Mouse (Mus musculus) MEL (cell line): ENCODE data around the gene Zfp985. TPM values are rescaled to one million over a fixed set of nuclear protein-coding genes. Genes with fewer than 3 reads are reported as not detected.
A peak's percentile ranks its signal among the peaks of the same experiment; 100 is the strongest.
"Not testable (repeated sequence)": the region's sequence is repeated elsewhere in the genome, so short reads cannot be mapped to it uniquely, and the experiment has no call there.

Experiments used
- DNase-seq: peaks from one replicate; pipeline ENCODE4 v3.0.0; 2011; ENCODE audit warnings: low read depth, low spot score
- H3K27ac ChIP-seq: 2 replicates; pipeline ENCODE4 v1.5.1; 2012; ENCODE audit warnings: low read depth, mild to moderate bottlenecking, control low read depth, low read length, moderate library complexity; ENCODE audit not compliant: control insufficient read depth
- H3K27me3 ChIP-seq, 2 experiments: fragments of 150-350 bp in 1 of 2; sonication (generic) in 1 of 2; 2 replicates each; pipeline ENCODE4 v1.6.1; 2012; ENCODE audit warnings: low read length in 2 of 2, mild to moderate bottlenecking in 2 of 2, improper control_type of control experiment in 1 of 2, moderate library complexity in 1 of 2; ENCODE audit not compliant: insufficient read depth in 2 of 2, control insufficient read depth in 1 of 2
- H3K36me3 ChIP-seq, 2 experiments: 2 replicates each; pipeline ENCODE4 v1.6.1; 2012 to 2014; ENCODE audit warnings: low read length in 2 of 2, improper control_type of control experiment in 1 of 2, inconsistent platforms in 1 of 2, mild to moderate bottlenecking in 1 of 2; ENCODE audit not compliant: insufficient read depth in 2 of 2, control insufficient read depth in 1 of 2
- H3K4me1 ChIP-seq, 2 experiments: fragments of 150-350 bp in 1 of 2; sonication (generic) in 1 of 2; 2 replicates each; pipeline ENCODE4 v1.6.1; 2012; ENCODE audit warnings: low read length in 2 of 2, improper control_type of control experiment in 1 of 2, mild to moderate bottlenecking in 1 of 2; ENCODE audit not compliant: insufficient read depth in 2 of 2, control insufficient read depth in 1 of 2
- H3K4me3 ChIP-seq, 2 experiments: fragments of 150-350 bp in 1 of 2; sonication (generic) in 1 of 2; 2 replicates each; pipeline ENCODE4 v1.5.1; 2012; ENCODE audit warnings: low read depth in 2 of 2, low read length in 2 of 2, mild to moderate bottlenecking in 2 of 2, moderate library complexity in 2 of 2, control low read depth in 1 of 2, improper control_type of control experiment in 1 of 2; ENCODE audit not compliant: control insufficient read depth in 1 of 2, insufficient read depth in 1 of 2
- H3K79me2 ChIP-seq: 2 replicates; pipeline ENCODE4 v1.6.1; 2012; ENCODE audit warnings: mild to moderate bottlenecking, low read length, moderate library complexity; ENCODE audit not compliant: control insufficient read depth, poor library complexity, insufficient read depth
- H3K9ac ChIP-seq: 2 replicates; pipeline ENCODE4 v1.6.1; 2012; ENCODE audit warnings: low read depth, mild to moderate bottlenecking, control low read depth, low read length, moderate library complexity; ENCODE audit not compliant: control insufficient read depth, poor library complexity, severe bottlenecking
- H3K9me3 ChIP-seq: fragments of 150-350 bp; sonication (generic); replicated peaks from 2 replicates; pipeline ENCODE4 v1.6.1; 2012; ENCODE audit warnings: mild to moderate bottlenecking, low read length, improper control_type of control experiment, moderate library complexity; ENCODE audit not compliant: insufficient read depth
- BHLHE40 ChIP-seq: IDR thresholded peaks from 2 replicates; pipeline ENCODE4 v1.6.1; 2012; ENCODE audit warnings: low read depth, mild to moderate bottlenecking, inconsistent platforms, low read length, improper control_type of control experiment, borderline replicate concordance
- CHD2 ChIP-seq: IDR thresholded peaks from 2 replicates; pipeline ENCODE4 v1.6.1; 2011; ENCODE audit warnings: low read length, improper control_type of control experiment
- CTCF ChIP-seq, 3 experiments: IDR thresholded peaks in 2 of 3; conservative IDR thresholded peaks in 1 of 3; 2 replicates each; pipeline ENCODE4 v1.5.1; 2011 to 2012; ENCODE audit warnings: low read length in 3 of 3, low read depth in 2 of 3, mild to moderate bottlenecking in 2 of 3, improper control_type of control experiment in 1 of 3, inconsistent platforms in 1 of 3, mixed read lengths in 1 of 3, moderate library complexity in 1 of 3; ENCODE audit not compliant: control insufficient read depth in 1 of 3, insufficient read depth in 1 of 3, poor library complexity in 1 of 3, severe bottlenecking in 1 of 3
- E2F4 ChIP-seq: IDR thresholded peaks from 2 replicates; pipeline ENCODE4 v1.6.1; 2011; ENCODE audit warnings: low read depth, low read length, improper control_type of control experiment, borderline replicate concordance
- GATA1 ChIP-seq: IDR thresholded peaks from 2 replicates; pipeline ENCODE4 v1.6.1; 2011; ENCODE audit warnings: low read depth, low read length, improper control_type of control experiment
- JUND ChIP-seq: IDR thresholded peaks from 2 replicates; pipeline ENCODE4 v1.6.1; 2011; ENCODE audit warnings: low read depth, mild to moderate bottlenecking, improper control_type of control experiment, low read length
- KAT2A ChIP-seq: conservative IDR thresholded peaks from 2 replicates; pipeline ENCODE4 v1.6.1; 2012; ENCODE audit warnings: low read depth, low read length, improper control_type of control experiment, inconsistent platforms
- MAFK ChIP-seq: IDR thresholded peaks from 2 replicates; pipeline ENCODE4 v1.6.1; 2011; ENCODE audit warnings: low read depth, mild to moderate bottlenecking, low read length, improper control_type of control experiment, borderline replicate concordance
- MAZ ChIP-seq: IDR thresholded peaks from 2 replicates; pipeline ENCODE4 v1.6.1; 2012; ENCODE audit warnings: low read depth, mild to moderate bottlenecking, inconsistent platforms, low read length, improper control_type of control experiment
- MEF2A ChIP-seq: IDR thresholded peaks from 2 replicates; pipeline ENCODE4 v1.6.1; 2014; ENCODE audit warnings: low read depth, mild to moderate bottlenecking, inconsistent platforms, low read length, improper control_type of control experiment; ENCODE audit not compliant: poor library complexity, insufficient replicate concordance, severe bottlenecking; ENCODE audit errors: extremely low read depth
- MYB ChIP-seq: IDR thresholded peaks from 2 replicates; pipeline ENCODE4 v1.6.1; 2011; ENCODE audit warnings: mild to moderate bottlenecking, low read depth, low read length, improper control_type of control experiment
- NELFE ChIP-seq: IDR thresholded peaks from 2 replicates; pipeline ENCODE4 v1.6.1; 2011; ENCODE audit warnings: low read depth, low read length, improper control_type of control experiment
- POLR2A ChIP-seq, 2 experiments: IDR thresholded peaks; 2 replicates each; pipeline ENCODE4 v1.6.1; 2011 to 2012; ENCODE audit warnings: low read length in 2 of 2, mild to moderate bottlenecking in 2 of 2, control low read depth in 1 of 2, improper control_type of control experiment in 1 of 2, low read depth in 1 of 2, moderate library complexity in 1 of 2; ENCODE audit not compliant: control insufficient read depth in 1 of 2, insufficient read depth in 1 of 2, poor library complexity in 1 of 2
- POLR2AphosphoS2 ChIP-seq: IDR thresholded peaks from 2 replicates; pipeline ENCODE4 v1.6.1; 2011; ENCODE audit warnings: low read length, improper control_type of control experiment
- POLR2AphosphoS5 ChIP-seq: IDR thresholded peaks from 2 replicates; pipeline ENCODE4 v1.6.1; 2012; ENCODE audit warnings: low read depth, borderline replicate concordance, mild to moderate bottlenecking, inconsistent platforms, low read length, moderate library complexity, mixed read lengths
- RAD21 ChIP-seq: IDR thresholded peaks from 2 replicates; pipeline ENCODE4 v1.6.1; 2011; ENCODE audit warnings: mild to moderate bottlenecking, low read depth, low read length, improper control_type of control experiment
- RCOR1 ChIP-seq: IDR thresholded peaks from 2 replicates; pipeline ENCODE4 v1.6.1; 2012; ENCODE audit warnings: low read depth, mild to moderate bottlenecking, inconsistent platforms, low read length, improper control_type of control experiment
- SMC3 ChIP-seq: IDR thresholded peaks from 2 replicates; pipeline ENCODE4 v1.6.1; 2011; ENCODE audit warnings: low read depth, low read length, improper control_type of control experiment
- TBP ChIP-seq: IDR thresholded peaks from 2 replicates; pipeline ENCODE4 v1.8.0; 2011; ENCODE audit warnings: low read depth, low read length, improper control_type of control experiment
- TCF12 ChIP-seq: IDR thresholded peaks from 2 replicates; pipeline ENCODE4 v1.6.1; 2014; ENCODE audit warnings: low read depth, mild to moderate bottlenecking, inconsistent platforms, low read length, improper control_type of control experiment, moderate library complexity
- USF1 ChIP-seq: IDR thresholded peaks from 2 replicates; pipeline ENCODE4 v1.6.1; 2014; ENCODE audit warnings: low read depth, mild to moderate bottlenecking, inconsistent platforms, low read length, improper control_type of control experiment, moderate library complexity
- ZC3H11A ChIP-seq: IDR thresholded peaks from 2 replicates; pipeline ENCODE4 v1.6.1; 2012; ENCODE audit warnings: low read depth, mild to moderate bottlenecking, inconsistent platforms, low read length, improper control_type of control experiment
- ZMIZ1 ChIP-seq: IDR thresholded peaks from 2 replicates; pipeline ENCODE4 v1.6.1; 2012; ENCODE audit warnings: low read depth, mild to moderate bottlenecking, inconsistent platforms, low read length, improper control_type of control experiment, moderate library complexity
- polyA plus RNA-seq, 2 experiments: library from polyadenylated mRNA; stranded (reverse) in 1 of 2; unstranded in 1 of 2; fragments of >175 nt in 1 of 2; fragments of >200 nt in 1 of 2; gene quantifications; 2 replicates each; pipeline versions ENCODE4 v1.2.1 to v1.2.4; 2012; ENCODE audit warnings: low replicate concordance in 2 of 2, low read depth in 1 of 2; ENCODE audit not compliant: insufficient read length in 2 of 2, insufficient read depth in 1 of 2, missing spikeins in 1 of 2
- total RNA-seq: library from RNA; depleted of rRNA; stranded (reverse); fragments of 300-350 nt; gene quantifications from 2 replicates; pipeline ENCODE4 v1.2.3, GENCODE M21; 2012

Gene Zfp985
- total and polyA plus RNA-seq, 3 experiments: 0.54 to 1.2 TPM; not detected in 1

DNA sequence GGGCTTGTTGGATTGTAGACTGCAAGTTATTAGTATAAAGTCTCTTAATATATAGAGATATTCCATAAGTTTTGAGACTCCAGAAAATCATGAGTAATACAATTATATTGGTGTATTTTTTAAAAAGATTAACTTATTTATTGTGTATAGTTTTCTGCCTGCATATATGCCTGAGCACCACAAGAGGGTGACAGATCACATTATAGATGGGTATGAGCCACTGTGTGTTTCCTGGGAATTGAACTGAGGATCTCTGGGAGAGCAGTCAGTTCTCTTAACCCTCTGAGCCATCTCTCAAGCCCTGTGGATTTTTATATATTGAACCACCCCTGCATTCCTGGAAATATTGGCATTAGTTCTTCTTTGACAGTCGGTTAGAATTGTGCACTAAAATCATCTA lies 22.7 kb upstream of the Zfp985 start:
- H3K79me2 ChIP-seq: no peaks in the 10 kb centered on the region
- H3K9ac ChIP-seq: no peak overlapping the region
- H3K9me3 ChIP-seq: no peaks in the 10 kb centered on the region
- no peaks in the 10 kb centered on the region for H3K27me3 ChIP-seq
- H3K4me1 ChIP-seq: no peaks in the 10 kb centered on the region
- H3K27ac ChIP-seq: no peak overlapping the region
- H3K36me3 ChIP-seq: no peaks in the 10 kb centered on the region
- DNase-seq: no peak
- H3K4me3 ChIP-seq: no peak overlapping the region
- TF ChIP-seq CHD2 (no peak), MAZ (no peak), POLR2A (IDR thresholded peaks at IDR 0.05; ENCODE audit: control insufficient read depth in 1 of 2, insufficient read depth in 1 of 2, low read depth in 1 of 2, low read length in 2 of 2, poor library complexity in 1 of 2) (no peak), MEF2A (no peak), POLR2AphosphoS5 (no peak), GATA1 (no peak), RAD21 (peak; percentile 22), CTCF (IDR thresholded peaks at IDR 0.05 in 2 of 3, conservative IDR thresholded peaks at IDR 0.05 in 1 of 3; ENCODE audit: control insufficient read depth in 1 of 3, insufficient read depth in 1 of 3, low read depth in 2 of 3, low read length in 3 of 3, poor library complexity in 1 of 3, severe bottlenecking in 1 of 3) (peak in 1 of 3 experiments; percentile 23; a peak in 2 of 6 replicates), RCOR1 (no peak), SMC3 (0 out of 2 replicates have a peak, but pooled peaks have one; percentile 5), MAFK (no peak)

GRCm38 (mm10) chr4:147535916-147536315 lies 17.2 kb upstream of the Zfp985 start:
- not testable (repeated sequence) for H3K4me1 ChIP-seq, H3K4me3 ChIP-seq, H3K79me2 ChIP-seq, DNase-seq, H3K27me3 ChIP-seq, H3K9ac ChIP-seq, H3K36me3 ChIP-seq, H3K27ac ChIP-seq, H3K9me3 ChIP-seq

DNA sequence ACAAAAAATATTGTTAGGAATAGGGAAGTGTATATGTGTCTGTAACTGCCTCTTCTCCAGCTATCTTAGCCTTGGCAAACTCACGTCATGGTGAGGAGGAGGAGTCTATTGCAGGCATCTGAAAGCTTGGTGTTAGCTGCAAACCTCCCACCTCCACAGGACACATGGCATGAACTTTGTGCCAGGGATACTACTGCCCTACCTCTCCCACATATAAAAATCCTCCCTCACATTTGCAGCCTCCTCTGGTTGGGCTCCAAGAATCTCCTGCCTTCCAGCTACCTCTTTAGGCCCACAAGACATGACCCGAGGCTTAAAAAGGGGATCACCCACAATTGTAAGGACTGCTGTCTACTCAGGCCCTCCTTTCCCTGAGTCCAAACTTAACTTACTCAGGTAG lies 15.4 kb upstream of the Zfp985 start:
- DNase-seq: no peak
- Histone ChIP-seq H3K4me1 (no peaks in the 10 kb centered on the region), H3K79me2 (no peaks in the 10 kb centered on the region), H3K36me3 (no peaks in the 10 kb centered on the region), H3K9me3 (no peaks in the 10 kb centered on the region), H3K27ac (no peak overlapping the region), H3K9ac (no peak overlapping the region), H3K4me3 (no peak overlapping the region), H3K27me3 (no peaks in the 10 kb centered on the region)
- no peak for TF ChIP-seq ZC3H11A
- TF ChIP-seq POLR2AphosphoS2: no peak
- TF ChIP-seq MAFK: no peak
- TF ChIP-seq ZMIZ1: no peak
- TF ChIP-seq TBP: no peak
- TF ChIP-seq NELFE: no peak
- no peak for TF ChIP-seq MYB
- TF ChIP-seq E2F4: no peak
- TF ChIP-seq JUND: no peak
- no peak for TF ChIP-seq RCOR1
- TF ChIP-seq TCF12: no peak
- no peak for TF ChIP-seq BHLHE40
- no peak for TF ChIP-seq CHD2
- TF ChIP-seq POLR2A (IDR thresholded peaks at IDR 0.05; ENCODE audit: control insufficient read depth in 1 of 2, insufficient read depth in 1 of 2, low read depth in 1 of 2, low read length in 2 of 2, poor library complexity in 1 of 2): no peak
- no peak for TF ChIP-seq KAT2A
- no peak for TF ChIP-seq USF1

DNA sequence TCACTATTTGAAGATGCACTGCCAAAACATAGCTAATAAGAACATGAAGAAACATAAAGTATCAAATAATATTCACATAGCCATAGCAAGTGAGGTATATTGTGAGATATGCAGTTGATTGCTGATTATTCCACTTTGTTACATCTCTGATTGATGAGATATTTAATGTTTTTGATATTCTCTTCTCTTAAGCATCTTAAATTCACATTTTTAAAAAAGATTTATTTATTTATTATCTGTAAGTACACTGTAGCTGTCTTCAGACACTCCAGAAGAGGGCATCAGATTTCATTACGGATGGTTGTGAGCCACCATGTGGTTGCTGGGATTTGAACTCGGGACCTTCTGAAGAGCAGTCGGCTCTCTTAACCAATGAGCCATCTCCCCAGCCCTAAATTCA lies 13.2 kb upstream of the Zfp985 start, which contains the start of gene Gm16503:
Gene Gm16503, plus strand, starts transcription at position 301 of the 400 bp plus-strand sequence.
- not testable (repeated sequence) for H3K4me3 ChIP-seq

More for the DNA sequence above, 13.2 kb upstream of the Zfp985 start, which contains the start of gene Gm16503:
- H3K36me3 ChIP-seq, DNase-seq, H3K27ac ChIP-seq, H3K27me3 ChIP-seq, H3K9ac ChIP-seq, H3K4me1 ChIP-seq, H3K79me2 ChIP-seq, H3K9me3 ChIP-seq: not testable (repeated sequence)
